ENCODE assay signal across 8 mouse cellular contexts in the genomic region with DNA sequence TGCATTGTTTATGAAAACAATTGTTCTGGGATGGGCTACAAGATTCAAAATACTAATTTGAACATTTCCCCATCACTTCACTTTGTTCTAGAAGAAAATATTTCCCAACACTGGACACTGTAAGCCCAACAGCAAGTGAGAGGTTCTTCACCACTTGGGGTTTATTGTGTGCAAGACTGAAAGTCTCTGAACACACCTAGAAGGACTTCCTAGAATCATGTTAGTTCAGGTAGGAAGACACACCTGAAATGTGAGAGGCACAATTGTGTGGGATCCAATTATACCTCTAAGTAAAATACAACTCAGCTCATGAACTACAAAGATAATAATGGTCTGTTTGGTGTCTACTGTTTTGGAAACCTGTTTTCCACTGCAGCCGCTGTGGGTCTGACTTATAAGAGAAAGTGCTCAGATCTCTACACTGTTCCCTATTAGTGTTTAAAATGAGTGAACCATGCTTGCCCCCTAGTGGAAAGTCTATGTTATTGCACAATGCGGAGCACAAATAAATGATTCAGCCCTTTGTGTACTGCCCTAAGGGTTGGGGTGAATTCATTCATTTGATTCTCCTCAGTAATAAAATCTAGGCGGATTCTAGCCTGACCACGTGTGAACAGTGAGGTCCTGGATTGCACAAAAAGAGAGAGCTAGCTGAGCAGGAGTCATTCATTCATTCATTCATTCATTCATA.
DNase-seq lines count a peak whose midpoint lies in the region; ATAC-seq lines count a peak whose summit lies in the region.

No protein-coding gene starts in this region.

- 9% methylated on average over 4 of the region's 4 CpGs for WGBS in midbrain, embryonic 11.5 days
- WGBS in midbrain, embryonic 10.5 days = 12% methylated on average over 4 of the region's 4 CpGs
- WGBS in embryonic facial prominence, embryonic 11.5 days = 13% methylated on average over 4 of the region's 4 CpGs

- no peak overlapping the region for H3K27ac ChIP-seq in midbrain, embryonic 11.5 days (ENCODE audit: low read depth, low read length)
- no peak overlapping the region for H3K27ac ChIP-seq in midbrain, embryonic 10.5 days (replicated peaks)
- H3K27ac ChIP-seq in embryonic facial prominence, embryonic 11.5 days (replicated peaks; ENCODE audit: low read depth, low read length) = no peak overlapping the region

- peak; percentile 95 for ATAC-seq in midbrain, embryonic 11.5 days (ENCODE audit: low FRiP score)
- peak; percentile 52; the same call in 1 of the 2 replicates for ATAC-seq in embryonic facial prominence, embryonic 11.5 days (replicated peaks; ENCODE audit: insufficient number of reproducible peaks, low FRiP score, low TSS enrichment, low read depth)

- H3K4me3 ChIP-seq in midbrain, embryonic 11.5 days (ENCODE audit: low read depth, low read length) = no peak overlapping the region
- H3K4me3 ChIP-seq in midbrain, embryonic 10.5 days = no peak overlapping the region
- no peak overlapping the region for H3K4me3 ChIP-seq in embryonic facial prominence, embryonic 11.5 days (ENCODE audit: low read depth, low read length)

- no peak overlapping the region for H3K9ac ChIP-seq in midbrain, embryonic 11.5 days (ENCODE audit: low read length)
- no peak overlapping the region for H3K9ac ChIP-seq in embryonic facial prominence, embryonic 11.5 days (replicated peaks; ENCODE audit: low read length)

- no peak overlapping the region for H3K4me2 ChIP-seq in midbrain, embryonic 11.5 days
- H3K4me2 ChIP-seq in embryonic facial prominence, embryonic 11.5 days (ENCODE audit: low read depth, low read length) = no peak overlapping the region

- no peaks in the 10 kb centered on the region for H3K4me1 ChIP-seq in midbrain, embryonic 11.5 days (ENCODE audit: control insufficient read depth, insufficient read depth, low read length)
- H3K4me1 ChIP-seq in midbrain, embryonic 10.5 days = no peaks in the 10 kb centered on the region
- H3K4me1 ChIP-seq in embryonic facial prominence, embryonic 11.5 days (ENCODE audit: control insufficient read depth, insufficient read depth, low read length) = no peaks in the 10 kb centered on the region

- peak; percentile 15 for DNase-seq in adrenal gland, adult 2 months
- no peak for DNase-seq in adrenal gland, postnatal 25 days
- DNase-seq in midbrain, embryonic 11.5 days (ENCODE audit: low spot score, missing footprints) = peak; percentile 92
- no peak for DNase-seq in midbrain, embryonic 10.5 days (ENCODE audit: low spot score)
- DNase-seq in embryonic facial prominence, embryonic 11.5 days (ENCODE audit: low spot score) = peak; percentile 78
- DNase-seq in kidney, postnatal 10 days = peak; percentile 13
- DNase-seq in retina, postnatal 1 day = peak; percentile 77
- DNase-seq in gastrocnemius, adult 8-10 months (ENCODE audit: low spot score in 2 of 2) = no peak

- no peaks in the 10 kb centered on the region for H3K9me3 ChIP-seq in midbrain, embryonic 11.5 days (ENCODE audit: control insufficient read depth, low read length)
- no peaks in the 10 kb centered on the region for H3K9me3 ChIP-seq in midbrain, embryonic 10.5 days (replicated peaks)
- H3K9me3 ChIP-seq in embryonic facial prominence, embryonic 11.5 days (replicated peaks; ENCODE audit: control insufficient read depth, low read length) = no peaks in the 10 kb centered on the region

- H3K36me3 ChIP-seq in midbrain, embryonic 11.5 days (ENCODE audit: control insufficient read depth, insufficient read depth, low read length) = no peaks in the 10 kb centered on the region
- H3K36me3 ChIP-seq in midbrain, embryonic 10.5 days = no peaks in the 10 kb centered on the region
- no peaks in the 10 kb centered on the region for H3K36me3 ChIP-seq in embryonic facial prominence, embryonic 11.5 days (replicated peaks; ENCODE audit: control insufficient read depth, insufficient read depth, low read depth, low read length)

- H3K27me3 ChIP-seq in midbrain, embryonic 11.5 days (ENCODE audit: control insufficient read depth, insufficient read depth, low read length) = no peaks in the 10 kb centered on the region
- no peaks in the 10 kb centered on the region for H3K27me3 ChIP-seq in midbrain, embryonic 10.5 days (ENCODE audit: low read depth, poor library complexity, severe bottlenecking)
- H3K27me3 ChIP-seq in embryonic facial prominence, embryonic 11.5 days (ENCODE audit: control insufficient read depth, insufficient read depth, low read length) = no peaks in the 10 kb centered on the region

Comparison
In these comparisons a context has a peak if more than half of its experiments do, and no peak if none do; other contexts are left out.
1. DNase-seq: peak in adrenal gland, adult 2 months (single experiment), midbrain, embryonic 11.5 days (single experiment), embryonic facial prominence, embryonic 11.5 days (single experiment), kidney, postnatal 10 days (single experiment) and retina, postnatal 1 day (single experiment); none in adrenal gland, postnatal 25 days (single experiment), midbrain, embryonic 10.5 days (single experiment) and gastrocnemius, adult 8-10 months (0 of 2).